Mouse (Mus musculus): Measurements from ENCODE around the gene Olfr70.

GRCm38 (mm10) chr4:43695249-43695671 is 5.3 kb downstream of the Olfr70 start:
- TF ChIP-seq CTCF (IDR thresholded peaks at IDR 0.05; ENCODE audit: low read depth, low read length) (no peak), GATA1 (IDR thresholded peaks at IDR 0.05; ENCODE audit: borderline replicate concordance, low read length) (no peak), POLR2AphosphoS5 (IDR thresholded peaks at IDR 0.05; ENCODE audit: insufficient replicate concordance, low read depth, low read length) (no peak), TAL1 (conservative IDR thresholded peaks at IDR 0.05; ENCODE audit: low read depth, low read length) (no peak)
